Mouse (Mus musculus): ENCODE results near the gene Dll4. TPM values are rescaled to one million over a fixed set of nuclear protein-coding genes. Genes with fewer than 3 reads are reported as not detected.

Gene Dll4
- polyA plus RNA-seq, 1 experiment = 24.5 TPM

DNA sequence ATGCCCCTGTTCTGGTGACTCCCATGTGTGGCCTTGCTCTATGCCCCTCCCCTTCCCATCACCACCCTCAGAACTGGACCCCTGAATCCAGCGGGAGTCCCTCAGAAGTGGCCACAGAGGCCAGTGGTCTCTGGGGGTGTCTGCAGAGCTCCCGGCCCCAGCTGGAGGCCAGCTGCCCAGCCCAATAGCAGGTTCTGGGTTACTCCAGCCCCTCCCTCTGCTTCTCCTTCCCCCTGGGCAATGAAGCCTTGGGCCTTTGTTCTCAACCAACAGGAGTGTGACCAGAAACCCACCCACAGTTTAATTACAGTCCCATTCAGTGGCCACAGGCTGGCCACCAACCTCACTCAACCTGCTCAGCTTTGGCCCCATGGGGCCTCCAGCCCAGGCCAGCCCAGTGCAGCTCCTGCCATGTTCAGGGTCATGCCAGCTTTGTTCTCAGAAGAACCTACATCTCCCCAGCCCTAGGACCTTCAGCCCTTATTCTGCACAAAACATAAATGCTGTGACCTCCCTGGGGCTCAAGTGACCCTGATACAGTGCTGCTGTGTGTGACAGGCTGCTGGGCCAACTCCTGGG lies 13.1 kb upstream of the Dll4 start:
- DNase-seq (ENCODE audit: low read depth) = no peak

DNA sequence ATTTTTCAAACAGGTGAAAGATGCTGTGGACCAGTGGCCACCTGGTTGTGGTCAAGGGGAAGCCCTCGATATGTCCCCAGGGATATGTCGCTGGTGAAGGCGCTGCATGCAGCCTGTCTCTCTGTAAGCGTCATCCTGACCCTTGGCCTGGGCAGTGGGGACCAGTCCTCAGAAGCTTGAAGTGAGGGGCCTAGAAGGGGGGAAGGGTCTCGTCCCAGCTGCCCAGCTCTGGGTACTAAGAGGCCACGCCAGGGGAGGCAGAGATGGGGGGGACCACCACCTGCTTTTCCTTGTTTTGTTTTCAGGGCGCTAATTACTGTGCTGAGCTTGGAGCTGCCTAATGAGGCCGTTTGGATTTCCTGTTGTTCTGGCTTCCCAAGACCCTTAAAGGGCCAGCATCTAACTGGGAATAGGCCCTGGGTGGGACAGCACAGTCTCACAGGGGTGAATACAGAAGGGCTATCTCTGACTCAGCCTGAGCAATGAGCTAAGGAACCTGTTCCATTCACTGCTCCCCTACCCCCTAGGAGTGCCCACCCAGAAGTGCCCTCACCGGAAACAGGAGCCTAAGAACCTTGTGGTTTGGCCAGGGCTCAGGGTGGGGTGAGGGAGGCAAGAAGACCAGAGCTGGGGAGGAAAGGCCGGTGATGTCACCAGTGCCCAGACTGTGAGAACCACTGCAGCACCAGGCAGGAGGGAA lies 11.7 kb upstream of the Dll4 start:
- no peak for DNase-seq (ENCODE audit: low read depth)

DNA sequence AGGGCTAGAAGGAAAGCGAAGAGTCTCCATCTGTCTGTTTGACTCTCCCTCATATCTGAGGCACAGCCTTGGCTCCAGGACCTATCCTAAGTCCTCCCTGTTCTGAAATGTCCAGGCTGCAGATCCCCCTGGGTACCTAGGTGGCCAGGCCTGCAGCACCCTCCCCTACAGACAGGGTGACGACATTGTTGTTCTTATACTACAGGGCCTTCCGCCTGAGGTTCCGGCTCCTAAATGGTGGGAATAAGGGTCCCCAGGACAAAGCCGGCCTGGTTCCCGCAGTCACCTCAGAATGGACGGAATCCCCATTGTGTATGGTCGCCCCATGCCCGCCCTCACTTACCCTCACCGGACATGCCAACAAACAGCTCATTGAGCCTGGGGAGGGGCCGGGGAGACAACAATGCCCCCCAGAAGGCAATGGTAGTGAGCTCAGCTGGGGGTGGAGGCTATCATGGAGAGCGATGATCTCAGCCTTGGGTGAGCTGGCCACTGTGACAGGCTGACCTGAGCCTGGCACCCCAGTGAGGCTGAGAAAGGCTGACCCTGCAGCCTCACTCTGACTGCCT lies 10.8 kb upstream of the Dll4 start:
- DNase-seq (ENCODE audit: low read depth) = no peak

DNA sequence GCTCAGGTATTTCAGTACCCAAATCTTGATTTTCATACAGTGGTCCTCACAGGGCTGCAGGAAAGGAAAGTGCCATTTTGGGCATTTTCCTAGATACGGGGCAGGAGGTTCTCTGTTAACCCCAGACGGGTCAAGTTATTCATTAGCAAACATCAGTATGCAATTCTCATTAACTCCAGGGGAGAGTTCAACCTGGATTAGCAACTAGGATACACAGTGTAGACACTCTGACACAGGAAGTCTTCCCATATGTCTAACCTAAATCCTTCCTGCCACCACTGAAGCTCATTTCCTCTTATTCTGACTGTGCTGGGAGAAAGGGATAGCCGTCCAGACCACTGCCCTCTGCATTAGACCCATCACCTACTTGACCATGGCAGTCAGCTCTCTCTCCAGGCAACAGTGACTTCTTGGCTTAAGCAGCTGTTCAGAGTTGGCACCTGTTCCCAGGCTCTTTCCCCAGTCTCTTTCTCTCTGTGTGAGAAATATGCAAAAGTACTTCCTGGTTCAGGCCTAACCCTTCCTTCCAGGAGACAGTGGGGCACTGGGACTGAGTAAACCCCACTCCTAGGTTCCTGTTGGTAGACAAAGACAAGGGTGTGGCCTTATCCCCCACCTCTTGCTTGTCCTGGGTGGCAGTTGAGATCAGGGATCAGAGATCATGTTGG lies 7.4 kb upstream of the Dll4 start:
- DNase-seq (ENCODE audit: low read depth) = no peak

DNA sequence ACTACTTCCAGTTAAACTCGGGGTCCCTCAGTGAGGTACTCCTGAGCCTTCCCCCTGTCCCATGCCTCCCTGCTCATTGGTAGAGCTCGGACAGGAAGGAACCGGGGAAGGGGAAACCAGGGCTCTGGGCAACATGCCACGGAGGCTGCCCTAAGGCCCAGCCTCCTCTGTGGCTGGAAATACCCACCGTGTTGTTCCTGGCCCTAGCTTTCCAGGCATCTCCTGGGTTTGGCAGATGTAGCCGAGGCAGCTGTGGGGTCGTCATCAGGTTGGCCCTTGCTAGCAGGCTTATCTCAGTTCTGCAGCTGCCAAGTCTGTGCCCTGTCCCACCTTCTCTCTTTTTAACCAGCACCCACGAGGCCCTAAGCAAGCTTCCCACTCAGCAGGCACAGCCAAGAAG lies 5.0 kb upstream of the Dll4 start:
- DNase-seq (ENCODE audit: low read depth) = no peak

DNA sequence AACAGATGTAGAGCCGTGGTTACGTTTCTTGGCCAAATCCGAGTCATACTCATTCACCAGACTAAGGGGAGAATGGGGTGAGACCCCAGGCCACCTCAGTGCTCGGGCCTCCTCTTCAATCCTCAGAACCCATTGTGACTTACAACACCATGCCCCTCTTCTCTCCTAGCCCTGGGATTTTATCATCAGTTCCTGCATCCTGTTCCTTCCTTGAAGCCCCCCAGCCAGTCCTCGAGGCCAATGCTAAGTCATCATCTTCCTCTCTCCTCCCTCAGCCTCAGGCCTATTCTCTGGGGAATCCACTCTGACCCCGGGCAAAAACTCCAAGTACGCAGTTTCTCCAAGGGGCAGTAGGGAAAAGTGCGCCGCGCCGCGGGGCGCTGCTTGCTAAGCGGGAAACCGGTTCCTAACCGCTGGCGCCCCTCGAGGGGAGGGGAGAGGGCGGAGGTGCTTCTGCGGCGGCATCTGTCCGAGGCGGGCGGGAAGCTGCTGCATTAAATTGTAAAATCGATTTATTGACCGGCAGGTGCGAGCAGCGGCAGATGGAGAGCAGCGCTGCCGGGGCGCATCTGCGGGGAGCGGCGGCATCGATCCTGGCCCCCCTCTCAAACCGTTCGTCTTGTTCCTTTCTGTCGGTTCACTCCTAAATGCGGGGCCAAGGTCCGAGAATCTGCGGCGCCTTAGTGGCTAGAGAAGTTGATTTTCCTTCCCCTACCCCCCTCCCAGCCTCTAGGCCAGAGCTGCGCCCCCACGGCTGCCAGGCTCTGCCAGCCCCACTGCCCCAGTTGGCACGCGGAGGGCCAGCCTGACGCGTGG lies 3.6 kb upstream of the Dll4 start:
- no peak for DNase-seq (ENCODE audit: low read depth)

DNA sequence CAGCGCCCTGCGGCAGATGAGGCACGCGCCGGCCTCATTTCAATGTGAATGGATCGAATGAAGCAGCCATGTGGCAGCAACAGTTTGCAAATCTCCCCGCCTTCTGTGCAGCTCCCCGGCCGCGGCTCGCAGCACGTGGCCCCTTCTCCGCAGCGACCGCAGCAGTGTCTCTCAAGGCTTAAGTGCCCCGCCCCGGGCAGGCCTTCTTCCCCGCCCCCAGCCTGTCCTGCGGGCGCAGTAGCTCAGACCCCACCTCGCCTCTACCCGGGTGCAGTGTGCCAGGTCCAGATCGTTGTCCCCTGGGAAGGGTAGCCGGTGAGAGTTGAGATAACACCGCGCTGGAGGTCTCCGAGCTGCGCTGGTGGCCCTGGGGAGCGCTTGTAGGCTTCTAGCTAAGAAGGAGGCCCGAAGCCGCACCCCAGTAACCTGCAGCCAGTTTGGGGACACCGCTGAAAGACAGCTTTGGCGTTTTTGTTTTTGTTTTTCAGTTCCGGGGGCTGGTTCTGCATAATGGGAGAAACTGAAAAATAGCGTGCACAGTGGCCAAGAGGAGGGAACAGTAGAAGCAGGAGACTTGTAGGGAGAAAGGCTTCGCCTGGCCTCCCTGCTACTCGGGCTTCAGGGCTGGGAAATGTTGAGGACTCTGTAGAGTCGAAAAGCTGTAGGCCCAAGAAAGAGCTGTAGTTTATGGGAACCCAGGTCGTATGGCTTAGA lies 2.8 kb upstream of the Dll4 start:
- DNase-seq (ENCODE audit: low read depth) = no peak

DNA sequence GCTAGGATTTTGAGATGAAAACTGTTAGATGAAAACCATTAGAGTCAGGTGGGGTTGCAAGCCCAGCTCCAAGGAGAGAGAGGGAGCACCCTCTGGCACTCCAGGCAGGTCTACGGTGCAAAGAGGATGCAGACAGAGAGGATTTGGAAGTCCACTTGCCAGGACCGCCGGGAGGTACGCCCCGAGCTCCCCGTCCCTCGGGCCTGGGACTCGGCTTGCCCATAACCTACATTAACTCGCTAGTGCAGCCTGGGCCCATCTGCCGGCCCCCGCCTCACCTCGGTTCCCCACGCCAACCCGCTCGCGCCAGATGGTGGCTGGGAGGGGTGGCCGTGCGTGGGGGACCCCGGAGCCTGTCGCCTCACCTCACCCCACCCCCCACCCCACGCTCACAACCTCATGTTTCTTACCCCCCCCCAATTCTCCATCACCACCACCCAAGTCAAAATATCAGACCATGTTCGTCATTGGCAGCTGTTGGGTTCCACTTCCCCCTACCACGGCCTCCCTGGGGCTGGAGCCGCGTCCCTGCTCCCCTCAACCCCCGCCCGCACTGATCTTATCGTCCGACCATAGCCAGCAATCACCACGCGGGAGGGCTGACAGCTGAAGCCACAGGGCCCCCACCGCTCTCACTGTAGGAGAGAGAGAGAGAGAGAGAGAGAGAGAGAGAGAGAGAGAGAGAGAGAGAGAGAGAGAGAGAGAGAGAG lies 1.6 kb upstream of the Dll4 start:
- no peak for DNase-seq (ENCODE audit: low read depth)

DNA sequence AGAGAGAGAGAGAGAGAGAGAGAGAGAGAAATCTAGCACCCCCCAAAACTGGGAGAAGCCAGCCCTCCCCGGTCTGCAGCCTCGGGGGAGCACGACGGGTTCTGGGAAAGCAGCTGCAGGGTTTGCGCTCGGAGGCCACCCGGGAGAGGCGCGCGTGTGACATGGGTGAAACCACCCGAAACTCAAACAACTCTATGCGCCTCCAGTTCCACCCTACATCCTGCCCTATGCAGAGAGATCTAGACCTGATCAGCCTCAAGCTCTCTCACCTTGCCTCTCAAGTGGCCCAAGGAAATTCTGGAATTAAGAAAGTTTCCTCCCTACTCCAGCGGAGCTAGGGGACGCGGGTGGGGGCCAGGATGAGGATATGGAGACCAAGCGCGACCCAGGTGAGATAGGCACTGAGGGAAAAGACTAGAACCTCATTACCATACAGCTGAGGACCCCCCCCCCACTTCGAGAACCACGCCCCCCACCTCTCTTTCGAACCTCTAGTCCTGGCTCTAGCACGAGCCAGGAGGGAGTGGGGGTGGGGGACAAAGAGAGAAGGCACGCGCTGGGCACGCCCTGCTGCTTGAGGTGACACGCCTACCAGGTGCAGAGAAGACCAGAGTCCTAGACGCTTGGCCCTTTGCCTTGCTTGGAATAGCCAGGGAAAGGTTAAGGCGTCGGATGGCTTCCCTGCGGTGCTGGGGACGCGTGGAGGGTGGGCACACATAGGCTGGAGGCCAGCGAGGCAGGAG lies 837 bp upstream of the Dll4 start:
- no peak for DNase-seq (ENCODE audit: low read depth)

DNA sequence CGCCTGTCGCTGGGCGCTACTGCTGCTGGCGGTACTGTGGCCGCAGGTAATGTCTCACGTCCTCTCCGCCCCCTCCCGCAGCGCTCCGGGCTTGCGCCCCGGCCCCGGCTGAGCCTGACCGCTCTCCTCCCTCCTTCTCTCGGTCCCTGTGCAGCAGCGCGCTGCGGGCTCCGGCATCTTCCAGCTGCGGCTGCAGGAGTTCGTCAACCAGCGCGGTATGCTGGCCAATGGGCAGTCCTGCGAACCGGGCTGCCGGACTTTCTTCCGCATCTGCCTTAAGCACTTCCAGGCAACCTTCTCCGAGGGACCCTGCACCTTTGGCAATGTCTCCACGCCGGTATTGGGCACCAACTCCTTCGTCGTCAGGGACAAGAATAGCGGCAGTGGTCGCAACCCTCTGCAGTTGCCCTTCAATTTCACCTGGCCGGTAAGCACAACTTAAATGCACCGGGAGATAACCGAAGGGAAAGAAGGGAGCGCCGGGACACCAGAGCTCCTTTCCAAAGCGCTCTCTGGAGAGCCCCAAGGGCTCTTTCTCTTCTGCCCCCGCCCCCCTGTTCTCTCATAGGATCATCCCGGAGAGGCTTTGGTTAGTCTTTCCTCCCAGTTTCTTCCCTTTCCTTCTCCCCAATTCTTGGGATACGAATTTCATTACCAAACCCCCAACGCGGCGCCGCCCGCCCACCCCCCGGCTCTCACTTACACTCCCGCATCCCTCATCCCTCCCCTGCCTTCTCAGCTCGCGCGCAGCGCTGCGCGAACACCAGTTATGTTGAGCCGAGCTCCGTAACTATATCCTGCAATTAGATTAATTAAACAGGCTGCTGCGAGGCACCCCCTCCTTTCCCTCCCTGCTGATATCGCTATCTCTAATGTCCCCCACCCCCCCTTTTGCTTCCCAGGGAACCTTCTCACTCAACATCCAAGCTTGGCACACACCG lies 847 bp downstream of the Dll4 start:
- DNase-seq (ENCODE audit: low read depth) = no peak

DNA sequence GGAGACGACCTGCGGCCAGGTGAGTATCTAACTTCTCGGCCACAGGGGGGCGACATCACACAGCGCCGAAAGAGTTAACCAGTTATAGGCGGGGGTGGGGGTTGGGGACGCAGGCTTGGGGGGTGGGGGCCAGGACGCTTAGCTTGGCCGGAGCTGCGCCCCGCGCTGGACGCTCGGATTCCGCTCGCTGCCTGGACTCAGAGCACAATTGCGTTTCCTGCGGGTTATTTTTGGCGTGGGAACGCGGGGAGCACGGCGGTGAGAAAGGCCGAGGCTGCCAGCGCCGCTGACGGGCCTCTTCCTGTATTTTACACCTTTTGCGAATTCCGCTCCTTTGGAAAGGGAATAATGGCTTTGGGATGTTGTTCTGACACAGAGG lies 1.5 kb downstream of the Dll4 start:
- DNase-seq (ENCODE audit: low read depth) = no peak

DNA sequence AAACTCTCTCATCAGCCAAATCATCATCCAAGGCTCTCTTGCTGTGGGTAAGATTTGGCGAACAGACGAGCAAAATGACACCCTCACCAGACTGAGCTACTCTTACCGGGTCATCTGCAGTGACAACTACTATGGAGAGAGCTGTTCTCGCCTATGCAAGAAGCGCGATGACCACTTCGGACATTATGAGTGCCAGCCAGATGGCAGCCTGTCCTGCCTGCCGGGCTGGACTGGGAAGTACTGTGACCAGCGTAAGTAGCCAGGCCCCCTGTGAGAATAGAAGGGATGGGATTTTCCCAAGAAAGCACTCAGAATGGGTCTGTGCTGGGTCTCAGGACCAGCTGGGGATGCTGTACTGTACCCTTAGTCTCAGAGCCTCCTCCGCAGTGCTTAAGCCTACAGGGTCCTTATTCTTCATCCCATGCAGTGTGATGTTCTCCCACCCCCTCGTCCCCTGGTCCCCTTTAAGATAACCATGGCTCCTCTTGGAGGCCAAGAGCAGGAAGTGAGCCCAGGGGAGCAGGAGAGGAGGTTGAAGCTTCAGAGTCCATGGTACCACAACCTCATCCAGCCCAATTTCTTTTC lies 2.5 kb downstream of the Dll4 start:
- DNase-seq (ENCODE audit: low read depth) = no peak

DNA sequence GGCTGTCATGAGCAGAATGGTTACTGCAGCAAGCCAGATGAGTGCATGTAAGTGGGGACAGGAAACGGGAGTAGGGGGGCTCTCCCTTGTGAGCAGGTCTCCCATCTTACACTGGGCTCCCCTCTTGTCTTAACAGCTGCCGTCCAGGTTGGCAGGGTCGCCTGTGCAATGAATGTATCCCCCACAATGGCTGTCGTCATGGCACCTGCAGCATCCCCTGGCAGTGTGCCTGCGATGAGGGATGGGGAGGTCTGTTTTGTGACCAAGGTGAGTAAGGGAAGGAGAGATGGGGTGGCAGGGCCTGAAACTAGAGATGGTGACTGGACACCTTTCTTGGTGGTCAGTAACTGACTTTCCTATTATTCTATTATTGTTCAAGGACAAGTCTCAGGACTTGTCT lies 3.0 kb downstream of the Dll4 start:
- no peak for DNase-seq (ENCODE audit: low read depth)

DNA sequence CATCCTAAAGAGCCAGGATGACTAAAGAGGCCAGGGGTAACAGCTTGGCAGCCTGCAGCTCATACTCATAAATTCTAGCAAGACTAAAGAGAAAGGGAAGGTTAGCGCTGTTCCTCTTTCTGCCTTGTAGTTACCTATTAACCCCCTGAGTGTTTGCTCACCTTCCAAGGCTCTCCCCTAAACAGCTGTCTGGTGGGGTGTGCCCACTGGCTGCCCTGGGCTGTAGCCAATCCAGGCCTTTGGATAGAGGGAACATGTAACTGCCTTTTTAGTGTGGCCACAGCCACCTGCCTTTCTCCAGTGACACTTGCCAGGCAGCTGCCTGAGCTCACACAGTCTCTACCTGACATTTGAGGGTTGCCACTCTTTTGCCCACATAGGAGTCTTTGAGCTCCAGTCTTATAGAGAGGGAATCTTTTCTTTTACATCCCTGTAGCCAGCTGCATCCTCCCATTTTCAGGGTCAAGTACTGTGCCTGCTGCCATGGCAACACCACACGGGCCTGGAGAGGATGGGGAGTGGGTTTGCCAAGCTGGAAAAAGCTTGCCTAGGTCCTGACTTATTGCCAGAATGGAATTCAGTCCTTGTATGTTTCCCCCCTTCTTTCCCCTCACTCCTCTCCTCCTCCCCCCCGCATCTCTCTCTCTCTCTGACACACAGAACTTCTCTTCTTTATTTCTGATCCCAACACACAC lies 3.7 kb downstream of the Dll4 start:
- DNase-seq (ENCODE audit: low read depth) = no peak

DNA sequence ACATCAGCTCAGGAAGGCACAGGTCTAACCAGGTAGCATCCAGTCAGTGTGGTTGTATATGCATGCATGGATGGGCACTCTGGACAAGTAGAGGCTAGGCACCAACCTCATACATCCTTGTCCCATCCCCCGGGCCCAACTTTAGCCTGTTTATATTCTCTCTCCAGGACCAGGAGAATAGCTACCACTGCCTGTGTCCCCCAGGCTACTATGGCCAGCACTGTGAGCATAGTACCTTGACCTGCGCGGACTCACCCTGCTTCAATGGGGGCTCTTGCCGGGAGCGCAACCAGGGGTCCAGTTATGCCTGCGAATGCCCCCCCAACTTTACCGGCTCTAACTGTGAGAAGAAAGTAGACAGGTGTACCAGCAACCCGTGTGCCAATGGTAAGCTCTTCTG lies 5.2 kb downstream of the Dll4 start:
- no peak for DNase-seq (ENCODE audit: low read depth)

DNA sequence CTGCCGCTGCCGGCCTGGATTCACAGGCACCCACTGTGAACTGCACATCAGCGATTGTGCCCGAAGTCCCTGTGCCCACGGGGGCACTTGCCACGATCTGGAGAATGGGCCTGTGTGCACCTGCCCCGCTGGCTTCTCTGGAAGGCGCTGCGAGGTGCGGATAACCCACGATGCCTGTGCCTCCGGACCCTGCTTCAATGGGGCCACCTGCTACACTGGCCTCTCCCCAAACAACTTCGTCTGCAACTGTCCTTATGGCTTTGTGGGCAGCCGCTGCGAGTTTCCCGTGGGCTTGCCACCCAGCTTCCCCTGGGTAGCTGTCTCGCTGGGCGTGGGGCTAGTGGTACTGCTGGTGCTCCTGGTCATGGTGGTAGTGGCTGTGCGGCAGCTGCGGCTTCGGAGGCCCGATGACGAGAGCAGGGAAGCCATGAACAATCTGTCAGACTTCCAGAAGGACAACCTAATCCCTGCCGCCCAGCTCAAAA lies 6.6 kb downstream of the Dll4 start:
- DNase-seq (ENCODE audit: low read depth) = no peak

DNA sequence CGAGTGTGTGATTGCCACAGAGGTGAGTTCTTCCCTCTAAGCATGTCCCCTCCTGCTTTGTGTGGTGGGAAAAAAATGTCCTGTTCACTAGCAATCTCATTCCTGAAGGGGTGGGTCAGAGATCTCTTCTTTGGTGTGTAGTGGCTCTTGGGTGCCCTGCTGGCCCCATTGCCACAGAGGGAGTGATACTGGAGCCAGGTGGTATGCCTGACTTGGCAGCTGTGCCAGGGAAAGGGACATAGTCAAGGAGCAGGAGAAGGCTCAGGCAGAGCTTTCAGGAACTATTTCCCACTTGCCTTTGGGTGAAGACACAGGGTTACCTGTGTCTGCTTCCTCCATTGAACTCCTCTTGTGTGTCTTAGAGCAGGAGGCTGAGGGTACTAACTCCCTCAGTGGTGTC lies 8.6 kb downstream of the Dll4 start:
- no peak for DNase-seq (ENCODE audit: low read depth)

DNA sequence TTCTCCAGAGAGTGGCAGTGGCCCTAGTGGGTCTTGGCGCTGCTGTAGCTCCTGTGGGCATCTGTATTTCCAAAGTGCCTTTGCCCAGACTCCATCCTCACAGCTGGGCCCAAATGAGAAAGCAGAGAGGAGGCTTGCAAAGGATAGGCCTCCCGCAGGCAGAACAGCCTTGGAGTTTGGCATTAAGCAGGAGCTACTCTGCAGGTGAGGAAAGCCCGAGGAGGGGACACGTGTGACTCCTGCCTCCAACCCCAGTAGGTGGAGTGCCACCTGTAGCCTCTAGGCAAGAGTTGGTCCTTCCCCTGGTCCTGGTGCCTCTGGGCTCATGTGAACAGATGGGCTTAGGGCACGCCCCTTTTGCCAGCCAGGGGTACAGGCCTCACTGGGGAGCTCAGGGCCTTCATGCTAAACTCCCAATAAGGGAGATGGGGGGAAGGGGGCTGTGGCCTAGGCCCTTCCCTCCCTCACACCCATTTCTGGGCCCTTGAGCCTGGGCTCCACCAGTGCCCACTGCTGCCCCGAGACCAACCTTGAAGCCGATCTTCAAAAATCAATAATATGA lies 9.5 kb downstream of the Dll4 start:
- DNase-seq (ENCODE audit: low read depth) = no peak
